Mouse (Mus musculus) gastrocnemius, postnatal 14 days (tissue): ENCODE data around the gene Magi2. TPM values are rescaled to one million over a fixed set of nuclear protein-coding genes. Genes with fewer than 3 reads are reported as not detected.

Experiments used
- DNase-seq: peaks from one replicate; pipeline ENCODE4 v3.0.0; 2021; ENCODE audit warnings: mixed read lengths
- intact Hi-C: fragments of 180-260 bp; cut with DNase I; formaldehyde crosslinking; loops from one replicate; pipeline ENCODE4 v1.15.1; 2025; ENCODE audit warnings: low total_unique reads
- total RNA-seq, 2 experiments: library from RNA; stranded (reverse); gene quantifications; 2 replicates each; pipeline ENCODE4 v1.2.3; 2021

The Magi2 gene
- total RNA-seq, 2 experiments from 2014 or later = 2.1 to 3.6 TPM

GRCm38 (mm10) chr5:20753963-20754362, 1527.1 kb downstream of the Magi2 start:
- intact Hi-C loops = no loop called here
- no peak for DNase-seq
